In genomic region chr4:9081701-9082562, GRCm38 (mm10) we compare ENCODE assay signal across 8 mouse cellular contexts.
DNase-seq lines count a peak whose midpoint lies in the region; ATAC-seq and TF ChIP-seq lines count a peak whose summit lies in the region.

No protein-coding gene starts in this region.

- no peak overlapping the region for H3K9ac ChIP-seq in kidney, postnatal 0 days (ENCODE audit: low read depth, low read length)
- H3K9ac ChIP-seq in forebrain, embryonic 14.5 days (ENCODE audit: low read length), result no peak overlapping the region
- H3K9ac ChIP-seq in hindbrain, postnatal 0 days (replicated peaks; ENCODE audit: low read length), result no peak overlapping the region
- no peak overlapping the region for H3K9ac ChIP-seq in midbrain, embryonic 14.5 days (replicated peaks; ENCODE audit: low read length)

- WGBS in kidney, postnatal 0 days, result 25% methylated on average over 14 of the region's 14 CpGs
- 47% methylated on average over 14 of the region's 14 CpGs for WGBS in forebrain, embryonic 14.5 days
- WGBS in hindbrain, postnatal 0 days, result 23% methylated on average over 14 of the region's 14 CpGs
- WGBS in midbrain, embryonic 14.5 days, result 40% methylated on average over 14 of the region's 14 CpGs

- H3K4me2 ChIP-seq in kidney, postnatal 0 days (ENCODE audit: low read length), result no peak overlapping the region
- H3K4me2 ChIP-seq in forebrain, embryonic 14.5 days (ENCODE audit: low read length), result no peak overlapping the region
- H3K4me2 ChIP-seq in hindbrain, postnatal 0 days (ENCODE audit: low read depth, low read length), result no peak overlapping the region
- H3K4me2 ChIP-seq in midbrain, embryonic 14.5 days (ENCODE audit: low read length), result no peak overlapping the region

- no peaks in the 10 kb centered on the region for H3K4me1 ChIP-seq in kidney, postnatal 0 days (replicated peaks; ENCODE audit: insufficient read depth, low read length)
- peaks cover 13% of the 10 kb centered on the region for H3K4me1 ChIP-seq in forebrain, embryonic 14.5 days (ENCODE audit: control insufficient read depth, insufficient read depth, low read length)
- peaks cover 19% of the 10 kb centered on the region for H3K4me1 ChIP-seq in hindbrain, postnatal 0 days (ENCODE audit: insufficient read depth, low read length)
- H3K4me1 ChIP-seq in midbrain, embryonic 14.5 days (ENCODE audit: control insufficient read depth, insufficient read depth, low read length), result peaks cover 11% of the 10 kb centered on the region

- no peaks in the 10 kb centered on the region for H3K9me3 ChIP-seq in kidney, postnatal 0 days (replicated peaks; ENCODE audit: low read length)
- no peaks in the 10 kb centered on the region for H3K9me3 ChIP-seq in forebrain, embryonic 14.5 days (replicated peaks; ENCODE audit: control insufficient read depth, low read length)
- H3K9me3 ChIP-seq in hindbrain, postnatal 0 days (ENCODE audit: low read length), result no peaks in the 10 kb centered on the region
- H3K9me3 ChIP-seq in midbrain, embryonic 14.5 days (ENCODE audit: control insufficient read depth, low read length), result no peaks in the 10 kb centered on the region

- TF ChIP-seq CTCF in kidney, postnatal 0 days (IDR thresholded peaks at IDR 0.05; ENCODE audit: low read depth), result no peak
- no peak for TF ChIP-seq CTCF in hindbrain, postnatal 0 days (IDR thresholded peaks at IDR 0.05; ENCODE audit: low read depth)

- peak; percentile 59 for DNase-seq in kidney, postnatal 0 days (ENCODE audit: low spot score)
- DNase-seq in kidney, postnatal 25 days, result no peak
- peak; percentile 49 for DNase-seq in cerebellum, adult 11 months
- DNase-seq in forebrain, embryonic 14.5 days (ENCODE audit: low spot score), result peak; percentile 31
- DNase-seq in hindbrain, postnatal 0 days (ENCODE audit: low spot score), result peak; percentile 80
- peak; percentile 54 for DNase-seq in midbrain, embryonic 14.5 days
- DNase-seq in Muller cell, postnatal 12 days (ENCODE audit: inconsistent ontology term), result no peak

- H3K4me3 ChIP-seq in kidney, postnatal 0 days (replicated peaks; ENCODE audit: low read depth, low read length), result no peak overlapping the region
- no peak overlapping the region for H3K4me3 ChIP-seq in forebrain, embryonic 14.5 days (ENCODE audit: low read depth, low read length)
- no peak overlapping the region for H3K4me3 ChIP-seq in hindbrain, postnatal 0 days (ENCODE audit: low read length)
- H3K4me3 ChIP-seq in midbrain, embryonic 14.5 days (replicated peaks; ENCODE audit: low read depth, low read length), result no peak overlapping the region

- ATAC-seq in kidney, postnatal 0 days (replicated peaks; ENCODE audit: low FRiP score, low read depth), result peak; percentile 72
- peak; percentile 43; the same call in 1 of the 2 replicates for ATAC-seq in forebrain, embryonic 14.5 days
- peak; percentile 91 for ATAC-seq in hindbrain, postnatal 0 days
- no peak; the same call in none of the 2 replicates for ATAC-seq in midbrain, embryonic 14.5 days (ENCODE audit: low FRiP score, low TSS enrichment)
- no peak for ATAC-seq in erythroid progenitor cell, adult 5-6 weeks (replicated peaks; ENCODE audit: low FRiP score, poor library complexity, severe bottlenecking)

- no peak overlapping the region for H3K27ac ChIP-seq in kidney, postnatal 0 days
- no peak overlapping the region for H3K27ac ChIP-seq in forebrain, embryonic 14.5 days (ENCODE audit: low read depth, low read length)
- peak overlapping the region; percentile 56; the same call in 1 of the 2 replicates for H3K27ac ChIP-seq in hindbrain, postnatal 0 days
- H3K27ac ChIP-seq in midbrain, embryonic 14.5 days (replicated peaks; ENCODE audit: low read depth, low read length), result no peak overlapping the region; the same call in 1 of the 2 replicates

- no peaks in the 10 kb centered on the region for H3K27me3 ChIP-seq in kidney, postnatal 0 days (ENCODE audit: insufficient read depth, low read length)
- no peaks in the 10 kb centered on the region for H3K27me3 ChIP-seq in forebrain, embryonic 14.5 days (replicated peaks; ENCODE audit: control insufficient read depth, insufficient read depth, low read length)
- H3K27me3 ChIP-seq in hindbrain, postnatal 0 days (ENCODE audit: insufficient read depth, low read length), result no peaks in the 10 kb centered on the region
- H3K27me3 ChIP-seq in midbrain, embryonic 14.5 days (ENCODE audit: control insufficient read depth, insufficient read depth, low read length), result no peaks in the 10 kb centered on the region

- no peaks in the 10 kb centered on the region for H3K36me3 ChIP-seq in kidney, postnatal 0 days (ENCODE audit: insufficient read depth, low read length)
- no peaks in the 10 kb centered on the region for H3K36me3 ChIP-seq in forebrain, embryonic 14.5 days (ENCODE audit: control insufficient read depth, insufficient read depth, low read length)
- H3K36me3 ChIP-seq in hindbrain, postnatal 0 days (ENCODE audit: insufficient read depth, low read length), result no peaks in the 10 kb centered on the region
- H3K36me3 ChIP-seq in midbrain, embryonic 14.5 days (ENCODE audit: control insufficient read depth, insufficient read depth, low read length), result no peaks in the 10 kb centered on the region

Comparison
In these comparisons a context has a peak if more than half of its experiments do, and no peak if none do; other contexts are left out.
1. DNase-seq: peak in kidney, postnatal 0 days (single experiment), cerebellum, adult 11 months (single experiment), forebrain, embryonic 14.5 days (single experiment), hindbrain, postnatal 0 days (single experiment) and midbrain, embryonic 14.5 days (single experiment); none in kidney, postnatal 25 days (0 of 2) and Muller cell, postnatal 12 days (single experiment).
2. ATAC-seq: peak in kidney, postnatal 0 days (single experiment), forebrain, embryonic 14.5 days (single experiment) and hindbrain, postnatal 0 days (single experiment); none in midbrain, embryonic 14.5 days (single experiment) and erythroid progenitor cell, adult 5-6 weeks (single experiment).